Mouse (Mus musculus) bone marrow, adult 2 months (tissue): ENCODE measurements around the gene Inpp4b. TPM values are rescaled to one million over a fixed set of nuclear protein-coding genes. Genes with fewer than 3 reads are reported as not detected.
"Not testable (repeated sequence)": the region's sequence is repeated elsewhere in the genome, so short reads cannot be mapped to it uniquely, and the experiment has no call there.

Experiments used
- H3K27ac ChIP-seq: fragments of 200-500 bp; 2 replicates; pipeline ENCODE4 v1.5.1; 2012; ENCODE audit warnings: low read depth, mild to moderate bottlenecking, control low read depth, inconsistent platforms, low read length; ENCODE audit not compliant: control insufficient read depth, poor library complexity, insufficient read depth
- H3K4me1 ChIP-seq: fragments of 200-500 bp; 2 replicates; pipeline ENCODE4 v1.6.1; 2011; ENCODE audit warnings: low read length; ENCODE audit not compliant: control insufficient read depth, insufficient read depth
- H3K4me3 ChIP-seq: fragments of 200-500 bp; replicated peaks from 2 replicates; pipeline ENCODE3; 2011; ENCODE audit warnings: mild to moderate bottlenecking, low read depth, low read length, control low read depth; ENCODE audit not compliant: control insufficient read depth
- CTCF ChIP-seq: fragments of 200-500 bp; IDR thresholded peaks from 2 replicates; pipeline ENCODE4 v1.5.1; 2011; ENCODE audit warnings: low read length, control low read depth; ENCODE audit not compliant: control insufficient read depth, insufficient read depth
- POLR2A ChIP-seq: fragments of 200-500 bp; IDR thresholded peaks from 2 replicates; pipeline ENCODE4 v1.6.1; 2011; ENCODE audit warnings: low read depth, mild to moderate bottlenecking, control low read depth, low read length, borderline replicate concordance; ENCODE audit not compliant: control insufficient read depth
- WGBS: fragments of 180-500 bp; shearing (Covaris S2); methylation state at CpG from one replicate; pipeline ENCODE4 v1.1.7; 2018; 5-methylcytosine and 5-hydroxymethylcytosine counted together
- polyA plus RNA-seq: library from polyadenylated mRNA; stranded (reverse); fragments of >200 nt; gene quantifications from 2 replicates; pipeline ENCODE4 v1.2.4, GENCODE M21; 2011; ENCODE audit warnings: low replicate concordance; ENCODE audit not compliant: missing spikeins, insufficient read depth, insufficient read length

Inpp4b gene
- polyA plus RNA-seq, 1 experiment: 4.8 TPM

GRCm38 (mm10) chr8:82028896-82029295 lies 686.5 kb downstream of the Inpp4b start:
- Histone ChIP-seq H3K4me1 (no peaks in the 10 kb centered on the region), H3K4me3 (no peak overlapping the region), H3K27ac (no peak overlapping the region)
- TF ChIP-seq POLR2A (no peak), CTCF (no peak)
- WGBS: 15% methylated on average over 1 of the region's 1 CpGs

- H3K4me3 ChIP-seq, H3K4me1 ChIP-seq, H3K27ac ChIP-seq: not testable (repeated sequence)
Measured at GRCm38 (mm10) chr8:82032035-82032434, 689.7 kb downstream of the Inpp4b start.

- no peaks in the 10 kb centered on the region for H3K4me1 ChIP-seq
- no peak overlapping the region for H3K4me3 ChIP-seq
- TF ChIP-seq CTCF (no peak), POLR2A (no peak)
- H3K27ac ChIP-seq: no peak overlapping the region
- 81% methylated on average over 3 of the region's 3 CpGs for WGBS
Measured at GRCm38 (mm10) chr8:82054030-82054429, 711.7 kb downstream of the Inpp4b start.

GRCm38 (mm10) chr8:82067619-82068018 lies 725.3 kb downstream of the Inpp4b start:
- Histone ChIP-seq H3K4me3 (no peak overlapping the region), H3K4me1 (no peaks in the 10 kb centered on the region), H3K27ac (no peak overlapping the region)
- 76% methylated on average over 3 of the region's 3 CpGs for WGBS
- TF ChIP-seq CTCF (no peak), POLR2A (no peak)

GRCm38 (mm10) chr8:82079267-82079666 lies 736.9 kb downstream of the Inpp4b start:
- Histone ChIP-seq H3K4me3 (no peak overlapping the region), H3K27ac (no peak overlapping the region), H3K4me1 (no peaks in the 10 kb centered on the region)
- no peak for TF ChIP-seq POLR2A
- no peak for TF ChIP-seq CTCF

DNA sequence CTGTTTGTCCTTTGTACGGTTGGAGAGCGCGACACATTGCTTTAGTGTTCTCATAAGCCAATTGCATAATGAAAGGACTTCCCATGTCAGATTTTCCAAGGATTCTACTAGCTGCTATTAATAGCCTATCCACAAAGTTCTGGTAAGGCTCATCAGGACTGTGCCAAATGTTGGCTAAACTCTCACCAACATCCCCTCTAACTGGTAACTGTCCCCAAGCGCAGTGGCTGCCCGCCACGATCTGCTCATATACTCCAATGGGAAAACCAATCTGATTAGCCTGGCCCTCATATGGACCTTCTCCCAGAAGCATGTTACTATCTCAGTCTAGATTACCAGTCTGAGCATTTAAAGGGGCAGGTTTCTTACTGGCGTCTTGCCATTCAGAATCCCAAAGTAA lies 744.3 kb downstream of the Inpp4b start:
- H3K4me1 ChIP-seq, H3K4me3 ChIP-seq, H3K27ac ChIP-seq: not testable (repeated sequence)
- WGBS: 87% methylated on average over 7 of the region's 7 CpGs

DNA sequence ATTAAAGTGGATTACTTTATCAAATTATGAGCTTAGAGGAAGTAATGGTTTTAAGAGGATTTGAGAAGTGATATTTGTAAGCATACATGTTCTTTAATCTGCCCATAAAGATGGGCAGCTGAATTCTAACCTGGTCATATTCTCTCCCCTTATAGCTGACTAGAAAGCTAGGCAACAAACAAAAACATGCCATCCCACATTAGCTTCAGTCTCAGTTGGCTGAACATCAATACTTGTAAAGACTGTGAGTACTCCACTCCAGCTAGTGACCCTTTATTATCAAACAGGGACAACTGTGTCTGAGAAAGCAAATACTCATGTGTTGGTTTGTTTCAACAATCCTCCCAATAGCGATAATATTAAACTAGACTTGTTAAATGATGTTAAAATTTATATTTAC lies 748.5 kb downstream of the Inpp4b start:
- WGBS: 77% methylated on average over 1 of the region's 1 CpGs
- TF ChIP-seq CTCF (no peak), POLR2A (no peak)
- no peak overlapping the region for H3K27ac ChIP-seq

GRCm38 (mm10) chr8:82093274-82093673 lies 750.9 kb downstream of the Inpp4b start:
- Histone ChIP-seq H3K27ac (no peak overlapping the region), H3K4me1 (no peaks in the 10 kb centered on the region), H3K4me3 (no peak overlapping the region)
- no peak for TF ChIP-seq CTCF
- no peak for TF ChIP-seq POLR2A

More for the DNA sequence above, 748.5 kb downstream of the Inpp4b start:
- Histone ChIP-seq H3K4me1 (no peaks in the 10 kb centered on the region), H3K4me3 (no peak overlapping the region)

- Histone ChIP-seq H3K4me1 (no peaks in the 10 kb centered on the region), H3K27ac (no peak overlapping the region), H3K4me3 (no peak overlapping the region)
- TF ChIP-seq POLR2A (no peak), CTCF (no peak)
Measured at GRCm38 (mm10) chr8:82104560-82104959, 762.2 kb downstream of the Inpp4b start.

DNA sequence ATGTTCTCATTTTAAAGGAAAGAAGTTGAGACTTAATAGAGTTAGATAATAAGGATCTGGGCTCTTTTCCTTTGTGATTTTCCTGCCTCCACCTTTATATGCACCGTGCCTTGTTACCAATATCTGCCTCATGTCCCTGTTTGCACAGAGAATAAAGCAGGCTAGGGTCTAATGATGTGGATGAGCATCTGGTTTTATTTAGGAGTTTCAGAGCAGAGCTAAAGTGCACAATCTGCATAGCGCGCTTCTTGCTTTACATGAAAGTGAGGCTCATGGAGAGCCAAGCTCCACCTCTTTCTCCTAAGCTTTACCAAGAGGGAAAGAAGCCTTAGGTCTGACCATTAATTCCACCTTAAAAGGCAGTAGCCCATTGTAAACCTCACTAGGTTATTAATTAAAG lies 763.8 kb downstream of the Inpp4b start:
- 82% methylated on average over 3 of the region's 3 CpGs for WGBS
- no peak overlapping the region for H3K4me3 ChIP-seq
- H3K27ac ChIP-seq: no peak overlapping the region
- TF ChIP-seq POLR2A (no peak), CTCF (no peak)
- H3K4me1 ChIP-seq: no peaks in the 10 kb centered on the region
